8 mouse cellular contexts compared by ENCODE assay signal in genomic region chr7:66841165-66841564, GRCm38 (mm10). TPM values are rescaled to one million over a fixed set of nuclear protein-coding genes. Genes with fewer than 3 reads are reported as not detected.
A peak's percentile ranks its signal among the peaks of the same experiment; 100 is the strongest.
DNase-seq lines count a peak whose midpoint lies in the region; ATAC-seq lines count a peak whose summit lies in the region.

No protein-coding gene starts in this region.

- H3K9ac ChIP-seq in midbrain, embryonic 12.5 days (replicated peaks) = no peak overlapping the region
- H3K9ac ChIP-seq in intestine, embryonic 16.5 days (ENCODE audit: low read depth, low read length) = no peak overlapping the region

- no peak overlapping the region for H3K4me3 ChIP-seq in midbrain, embryonic 12.5 days
- no peak overlapping the region for H3K4me3 ChIP-seq in midbrain, embryonic 10.5 days
- peak overlapping the region; percentile 53; the same call in 1 of the 2 replicates for H3K4me3 ChIP-seq in intestine, embryonic 16.5 days (ENCODE audit: low read length)

- peaks cover 48% of the 10 kb centered on the region for H3K27me3 ChIP-seq in midbrain, embryonic 12.5 days
- peaks cover 50% of the 10 kb centered on the region for H3K27me3 ChIP-seq in midbrain, embryonic 10.5 days (ENCODE audit: low read depth, poor library complexity, severe bottlenecking)
- no peaks in the 10 kb centered on the region for H3K27me3 ChIP-seq in intestine, embryonic 16.5 days (replicated peaks; ENCODE audit: control insufficient read depth, insufficient read depth, low read length)

- no peak overlapping the region for H3K27ac ChIP-seq in midbrain, embryonic 12.5 days (replicated peaks)
- no peak overlapping the region for H3K27ac ChIP-seq in midbrain, embryonic 10.5 days (replicated peaks)
- no peak overlapping the region for H3K27ac ChIP-seq in intestine, embryonic 16.5 days (ENCODE audit: low read length)

- H3K4me1 ChIP-seq in midbrain, embryonic 12.5 days = peaks cover 9% of the 10 kb centered on the region; the same call in 1 of the 2 replicates
- H3K4me1 ChIP-seq in midbrain, embryonic 10.5 days = peaks cover 20% of the 10 kb centered on the region
- H3K4me1 ChIP-seq in intestine, embryonic 16.5 days (ENCODE audit: control insufficient read depth, insufficient read depth, low read length) = peaks cover 17% of the 10 kb centered on the region

- DNase-seq in cerebellum, adult 18-20 months = peak; percentile 13 to 15
- no peak for DNase-seq in midbrain, embryonic 10.5 days (ENCODE audit: low spot score)
- DNase-seq in thymus, adult 18-20 months = peak; percentile 10
- no peak for DNase-seq in adrenal gland, postnatal 25 days

- 79% methylated on average over 7 of the region's 7 CpGs for WGBS in midbrain, embryonic 12.5 days
- WGBS in midbrain, embryonic 10.5 days = 82% methylated on average over 7 of the region's 7 CpGs
- WGBS in intestine, embryonic 16.5 days = 83% methylated on average over 7 of the region's 7 CpGs

- H3K4me2 ChIP-seq in midbrain, embryonic 12.5 days (replicated peaks) = peak overlapping the region; percentile 100; the same call in 1 of the 2 replicates
- peak overlapping the region; percentile 99 for H3K4me2 ChIP-seq in intestine, embryonic 16.5 days (ENCODE audit: low read depth, low read length)

- H3K9me3 ChIP-seq in midbrain, embryonic 12.5 days = no peaks in the 10 kb centered on the region
- H3K9me3 ChIP-seq in midbrain, embryonic 10.5 days (replicated peaks) = no peaks in the 10 kb centered on the region
- H3K9me3 ChIP-seq in intestine, embryonic 16.5 days (ENCODE audit: control insufficient read depth, low read length) = no peaks in the 10 kb centered on the region

- ATAC-seq in cerebellum, adult (ENCODE audit: insufficient number of reproducible peaks, low FRiP score, low TSS enrichment) = no peak
- ATAC-seq in midbrain, embryonic 12.5 days (ENCODE audit: low FRiP score, low read depth) = no peak
- no peak for ATAC-seq in intestine, embryonic 16.5 days
- no peak for ATAC-seq in erythroid progenitor cell, adult 5-6 weeks (replicated peaks; ENCODE audit: low FRiP score, poor library complexity, severe bottlenecking)

- H3K36me3 ChIP-seq in midbrain, embryonic 12.5 days = no peaks in the 10 kb centered on the region
- H3K36me3 ChIP-seq in midbrain, embryonic 10.5 days = no peaks in the 10 kb centered on the region
- H3K36me3 ChIP-seq in intestine, embryonic 16.5 days (ENCODE audit: control insufficient read depth, insufficient read depth, low read length) = no peaks in the 10 kb centered on the region

RNA-seq across cellular contexts. Expression of gene Adamts17, which starts 1.6 kb away (rescaled TPM):
- 1.4 and 2.2 TPM in 2 replicates for polyA plus RNA-seq in midbrain, embryonic 12.5 days (2016; fragmentation: Nextera tagmentation; extraction: Ambion mirVana)
- polyA plus RNA-seq in midbrain, embryonic 10.5 days (2016; fragmentation: Nextera tagmentation; extraction: Ambion mirVana) = 0.62 and 0.75 TPM in 2 replicates
- 3.0 and 3.7 TPM in 2 replicates for polyA plus RNA-seq in intestine, embryonic 16.5 days (2015; fragmentation: Nextera tagmentation; extraction: Ambion mirVana)
- total RNA-seq in adrenal gland, postnatal 25 days (2021) = 5.3 TPM in 2 replicates
- not detected in 2 replicates for total RNA-seq in erythroid progenitor cell, adult 5-6 weeks (2015; ENCODE audit: low replicate concordance)
- total RNA-seq in erythroid progenitor cell, adult 5-6 weeks (2017; ENCODE audit: low replicate concordance) = not detected in 2 replicates

Comparison
In these comparisons a context has a peak if more than half of its experiments do, and no peak if none do; other contexts are left out.
1. DNase-seq: peak in cerebellum, adult 18-20 months (2 of 2) and thymus, adult 18-20 months (2 of 2); none in midbrain, embryonic 10.5 days (single experiment) and adrenal gland, postnatal 25 days (single experiment).